Mouse (Mus musculus) megakaryocyte, adult 5-6 weeks (primary cell): ENCODE data around the gene Mapk8ip1. TPM values are rescaled to one million over a fixed set of nuclear protein-coding genes. Genes with fewer than 3 reads are reported as not detected.
A peak's percentile ranks its signal among the peaks of the same experiment; 100 is the strongest.
"Not testable (repeated sequence)": the region's sequence is repeated elsewhere in the genome, so short reads cannot be mapped to it uniquely, and the experiment has no call there.

Source experiments
- ATAC-seq: 2 replicates; pipeline ENCODE4 v1.8.0; 2016; ENCODE audit warnings: mild to moderate bottlenecking, inconsistent platforms; ENCODE audit not compliant: poor library complexity, severe bottlenecking
- total RNA-seq, 2 experiments: library from RNA; stranded (forward) in 1 of 2; stranded (reverse) in 1 of 2; fragments of 153-499, 151-499 nt in 1 of 2; fragments of 221-1000, 200-1000 nt in 1 of 2; gene quantifications; 2 replicates each; pipeline versions ENCODE4 v1.2.3 to v1.2.4; 2015 to 2017

Mapk8ip1 gene
- total RNA-seq, 2 experiments from 2014 or later, result 0.04 TPM; not detected in 1

DNA sequence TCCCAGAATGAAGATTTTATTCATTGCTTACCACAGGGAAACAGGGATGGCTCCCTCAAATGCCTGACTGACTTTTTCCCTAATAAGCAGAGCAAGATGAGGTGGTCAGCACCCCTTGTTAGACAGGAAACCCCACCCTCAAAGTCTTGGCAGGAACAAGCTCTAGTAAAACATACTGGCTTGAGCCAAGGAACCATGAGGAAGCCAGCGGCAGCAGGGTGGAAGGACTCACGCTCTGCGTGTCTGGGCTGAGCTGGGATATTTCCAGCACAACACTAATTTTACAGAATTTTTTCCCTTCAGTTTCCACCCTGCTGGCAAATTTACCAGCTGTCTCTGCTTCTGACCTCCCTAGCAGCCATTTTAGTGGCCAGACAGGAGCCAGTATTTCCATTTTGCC, 25.4 kb upstream of the Mapk8ip1 start:
- no peak for ATAC-seq

DNA sequence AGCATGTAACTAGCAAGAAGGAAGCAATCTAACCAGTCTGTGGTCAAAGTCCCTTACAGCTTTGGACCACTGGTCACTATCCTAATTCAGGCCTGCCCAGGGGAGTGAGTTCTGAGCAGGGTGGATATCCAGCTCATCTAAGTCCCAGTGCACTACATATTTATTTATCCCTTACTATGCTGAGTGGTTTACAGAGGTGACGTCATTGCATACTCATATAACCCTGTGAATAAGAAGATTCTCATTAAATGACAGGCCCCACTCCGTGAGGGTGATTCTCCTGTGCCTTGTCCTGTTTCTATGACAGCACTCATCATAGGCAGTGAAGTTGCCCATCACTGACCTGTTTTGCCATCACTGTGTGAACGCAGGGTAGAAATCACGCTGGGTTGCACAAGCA, 24.3 kb upstream of the Mapk8ip1 start:
- no peak for ATAC-seq

DNA sequence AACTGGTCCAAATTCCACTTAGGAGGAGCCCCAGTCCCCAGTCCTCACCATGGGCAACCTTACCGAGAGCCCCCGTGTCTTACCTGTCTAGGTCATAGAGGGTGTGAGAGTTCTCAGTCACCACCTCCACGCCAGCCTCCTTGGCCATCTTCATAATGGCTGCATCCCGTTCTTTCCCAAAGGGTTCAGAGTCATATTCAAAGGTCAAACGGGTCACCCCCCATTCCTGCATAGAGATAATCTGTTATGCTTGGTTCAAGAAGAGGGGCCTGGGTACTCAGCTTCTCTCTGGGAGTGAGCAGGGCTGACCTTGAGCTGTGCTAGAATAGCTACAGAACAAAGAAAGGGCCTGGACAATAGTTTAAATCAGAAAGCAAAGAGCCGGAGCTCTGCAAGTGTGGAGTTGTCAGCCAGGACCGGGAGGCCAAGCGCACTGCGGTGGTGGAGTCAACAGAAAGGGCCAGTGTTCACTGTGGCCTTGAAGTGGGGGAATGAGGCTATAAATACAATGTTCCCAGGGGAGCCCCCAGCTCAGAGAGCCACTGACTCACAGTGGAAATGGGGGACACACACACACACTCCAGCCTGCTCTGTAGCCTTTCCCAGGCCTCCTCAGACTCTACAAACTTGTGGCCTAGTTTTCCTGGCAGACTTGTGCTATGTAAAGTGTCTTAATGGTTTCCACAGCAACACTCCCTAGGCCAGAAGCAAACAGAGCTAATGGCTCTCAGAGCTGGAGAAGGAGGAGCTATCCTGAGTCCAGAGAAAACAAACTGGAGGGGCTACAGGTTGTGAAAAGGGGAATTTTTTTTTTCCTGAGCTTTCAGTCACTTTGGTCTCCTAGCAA, 23.6 kb upstream of the Mapk8ip1 start:
- ATAC-seq, result no peak

DNA sequence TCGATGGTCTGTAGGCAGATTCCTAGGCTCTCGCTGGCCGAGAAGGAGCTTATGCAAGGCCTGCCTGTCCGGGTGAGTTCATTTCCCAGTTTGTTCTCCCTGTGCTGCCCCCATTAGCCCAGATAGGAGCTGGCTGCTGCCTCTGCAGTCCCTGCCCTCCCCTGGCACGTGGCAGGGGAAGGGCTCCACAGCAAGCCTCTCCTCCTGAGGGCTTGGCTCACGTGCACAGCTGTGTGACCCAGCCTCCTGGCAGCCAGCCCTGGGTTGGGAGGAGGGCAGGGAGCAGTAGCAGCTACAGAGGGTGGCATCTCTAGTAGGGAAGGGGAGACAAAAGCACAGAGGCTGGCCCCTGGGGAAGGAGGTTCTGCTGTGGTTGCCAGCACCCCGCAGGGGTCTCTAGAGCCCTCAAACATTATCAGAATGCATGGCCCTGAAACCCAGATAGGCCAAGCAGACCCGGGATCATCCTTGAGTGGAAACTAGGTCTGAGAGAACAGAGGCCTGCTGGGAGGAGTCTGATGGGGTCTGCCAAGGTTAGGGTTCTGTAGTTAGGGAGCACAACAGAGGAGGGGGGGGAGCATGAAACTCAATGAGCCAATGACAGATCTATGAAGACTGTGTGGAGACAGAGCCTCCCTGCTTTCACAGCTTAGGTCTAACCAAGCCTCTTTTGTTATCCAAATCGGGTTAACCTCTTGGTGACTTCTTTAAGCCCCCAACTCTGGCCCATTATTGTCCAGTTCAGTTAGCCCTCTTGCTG, 22.8 kb upstream of the Mapk8ip1 start:
- ATAC-seq, result no peak

DNA sequence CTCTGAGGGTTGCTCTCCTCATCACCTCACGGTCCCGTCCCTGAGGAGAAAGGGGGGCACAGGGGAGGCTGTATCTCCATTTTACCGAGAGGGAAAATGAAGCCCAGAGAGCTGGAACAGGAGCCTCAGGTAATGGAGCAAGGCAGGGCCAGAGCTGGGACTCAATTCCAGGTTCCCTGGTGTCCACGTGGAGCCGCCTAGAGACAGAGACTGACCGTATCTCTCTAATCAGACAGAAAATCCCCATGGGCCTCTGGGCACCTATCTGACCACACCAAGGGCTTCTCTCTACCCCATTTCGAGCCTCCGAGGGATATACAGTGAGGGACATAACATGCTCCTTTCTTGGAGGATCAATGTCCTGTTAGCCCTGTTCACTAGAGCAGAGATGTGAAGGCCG, 22.1 kb upstream of the Mapk8ip1 start:
- no peak for ATAC-seq

DNA sequence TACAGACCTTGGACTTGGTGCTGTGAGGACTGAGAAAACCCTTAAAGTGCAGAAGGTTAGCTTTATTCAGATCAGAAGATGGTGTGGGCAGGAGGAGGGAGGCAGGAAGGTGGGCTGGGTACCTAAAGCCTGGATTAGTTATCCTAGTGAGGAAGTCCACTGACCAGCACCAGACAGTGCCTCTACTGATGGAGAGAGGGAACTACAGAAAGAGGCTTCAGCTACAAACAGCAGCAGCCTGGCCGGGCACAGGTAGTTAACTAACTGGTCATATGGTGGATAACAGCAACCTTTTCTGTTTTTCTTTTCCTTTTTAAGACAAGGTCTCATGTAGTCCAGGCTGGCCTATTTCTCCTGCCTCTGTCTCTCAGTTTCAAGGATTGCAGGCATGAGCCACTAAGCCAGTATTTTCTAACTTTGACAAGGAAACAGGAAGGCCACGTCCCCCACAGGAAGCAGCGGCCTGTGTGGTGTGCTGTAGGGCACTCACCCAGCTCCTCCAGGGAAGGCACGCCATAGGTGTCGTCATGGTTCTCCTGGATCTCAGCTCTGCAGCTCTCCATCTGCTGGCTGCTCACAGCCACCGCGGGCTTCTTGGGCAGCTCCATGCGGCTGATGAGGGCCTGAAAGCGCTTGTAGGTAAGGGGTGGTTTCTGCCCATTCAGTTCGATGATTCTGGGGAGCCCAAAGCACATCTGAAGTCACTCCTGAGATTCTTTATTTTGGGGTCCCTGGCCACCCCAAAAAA, 21.5 kb upstream of the Mapk8ip1 start:
- ATAC-seq, result peak; percentile 88

DNA sequence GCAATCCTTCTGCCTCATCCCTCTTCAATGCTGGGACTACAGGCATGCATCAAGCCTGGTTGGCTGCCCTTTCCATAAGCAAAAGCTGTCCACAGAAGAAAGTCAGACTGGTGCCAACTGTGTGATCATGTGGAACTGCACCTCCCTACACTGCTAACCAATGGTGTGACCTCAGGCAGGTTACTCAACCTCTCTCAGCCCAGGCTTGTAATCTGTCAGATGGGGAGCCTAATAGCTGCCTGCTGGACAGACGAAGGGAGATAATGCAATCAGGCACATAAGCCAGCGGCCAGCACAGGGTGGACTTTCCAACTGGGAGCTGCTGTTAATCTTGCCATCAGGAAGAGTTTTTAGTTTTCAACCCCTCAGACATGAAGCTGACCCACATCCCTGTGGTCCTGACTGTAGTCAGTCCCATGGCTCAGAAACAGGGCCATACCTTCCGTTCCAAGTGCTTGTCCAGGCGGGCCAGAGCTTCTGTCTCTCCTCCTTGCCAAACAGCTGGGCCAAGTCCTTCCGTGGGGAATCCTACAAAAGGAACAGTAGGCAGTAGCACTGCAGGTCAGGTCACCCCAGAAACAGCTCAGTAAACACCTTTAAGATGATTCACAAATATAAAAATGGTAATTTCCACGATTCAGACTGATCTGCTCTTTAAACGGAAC, 20.8 kb upstream of the Mapk8ip1 start:
- ATAC-seq, result no peak

DNA sequence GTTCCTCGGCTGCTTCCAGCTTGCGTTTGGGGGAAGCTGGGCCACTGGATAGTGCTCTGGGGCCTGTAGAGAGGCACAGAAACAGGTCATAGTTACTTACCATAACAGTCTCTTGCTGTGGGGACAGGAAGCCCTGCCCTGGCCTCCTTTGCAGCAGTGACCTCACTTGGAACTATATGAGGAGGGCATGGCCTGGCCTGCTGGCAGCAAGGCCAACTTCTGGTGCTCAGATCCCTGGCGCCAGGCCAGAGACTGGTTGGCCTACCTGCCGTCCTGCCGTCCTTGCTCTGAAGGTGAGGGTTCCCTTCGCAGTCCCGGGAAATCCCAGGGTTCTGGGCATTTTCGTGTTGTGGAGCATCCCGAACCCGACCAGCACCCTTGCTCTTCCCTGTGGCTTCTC, 10.6 kb upstream of the Mapk8ip1 start:
- no peak for ATAC-seq

DNA sequence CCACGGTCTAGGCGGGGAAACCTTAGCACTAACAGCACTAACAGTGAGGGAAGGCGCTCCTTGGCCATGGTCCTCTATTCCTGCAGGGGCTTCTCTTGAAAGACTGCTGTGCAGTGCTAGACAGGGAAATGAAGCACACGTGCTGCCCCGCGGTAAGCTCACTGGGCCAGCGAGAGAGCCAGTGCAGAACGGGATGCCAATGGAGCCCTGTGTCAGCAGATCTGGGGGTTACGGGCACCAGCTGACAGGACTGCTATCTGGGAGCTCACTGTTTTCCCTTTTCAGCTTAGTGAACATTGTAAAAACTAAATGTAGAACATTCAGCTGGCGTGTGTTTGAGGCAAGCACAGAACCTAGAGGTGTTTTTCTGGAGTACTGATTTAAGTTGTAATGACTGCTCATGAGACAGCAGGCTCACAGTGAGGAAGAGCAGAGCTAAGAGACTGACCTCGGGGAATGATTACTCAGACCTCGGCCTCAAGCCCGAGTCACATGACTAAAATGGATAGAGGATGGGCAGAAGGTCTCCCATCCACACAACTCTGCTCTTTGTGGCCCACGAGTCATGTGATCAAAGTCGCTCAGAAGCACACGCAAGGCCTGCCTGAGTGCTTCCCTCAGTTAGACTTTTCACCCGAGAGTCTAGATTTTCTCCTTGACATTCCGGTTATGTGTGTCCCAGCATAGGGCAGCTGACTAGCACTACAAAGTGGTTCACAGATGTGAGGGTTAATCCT, 7.4 kb upstream of the Mapk8ip1 start:
- no peak for ATAC-seq

DNA sequence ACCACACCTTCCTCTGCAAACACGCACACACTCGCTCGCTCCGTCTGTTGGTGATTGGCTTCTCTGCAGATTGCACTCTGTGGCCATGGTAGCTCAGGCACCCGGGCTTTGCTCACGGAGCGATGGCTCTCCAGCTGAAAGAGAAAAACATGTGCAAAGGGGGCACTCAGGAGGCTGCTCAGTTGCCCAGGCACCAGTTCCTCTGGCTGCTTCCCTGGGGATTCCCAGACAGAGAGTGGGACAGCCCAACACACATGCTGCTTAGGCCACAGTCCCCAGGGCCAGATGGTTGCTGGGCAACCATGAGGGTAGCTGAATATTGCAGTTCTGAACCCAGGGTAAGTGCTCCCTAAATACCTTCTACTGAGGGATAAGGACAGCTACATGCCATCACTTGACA, 4.6 kb upstream of the Mapk8ip1 start:
- ATAC-seq, result no peak

DNA sequence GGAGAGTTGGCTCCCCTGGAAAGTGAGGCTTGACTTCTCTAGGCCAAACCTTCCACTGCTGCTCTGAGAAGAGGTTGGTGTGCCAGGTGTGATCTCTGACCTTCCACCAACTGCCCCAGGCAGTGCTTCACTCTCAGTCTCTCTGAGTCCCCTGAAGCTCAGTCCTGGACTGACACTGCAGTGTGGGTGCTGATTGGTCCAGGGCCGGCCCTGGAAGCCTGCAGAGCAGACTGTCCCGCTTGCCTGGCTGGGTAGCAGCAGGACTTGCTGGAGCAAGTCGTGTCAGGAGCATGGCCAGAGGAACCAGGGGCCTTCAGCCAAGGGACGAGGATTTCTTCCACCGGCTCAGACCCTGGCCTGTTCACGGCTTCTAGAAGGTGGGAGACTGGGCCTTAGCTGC, 3.7 kb upstream of the Mapk8ip1 start:
- ATAC-seq, result no peak

DNA sequence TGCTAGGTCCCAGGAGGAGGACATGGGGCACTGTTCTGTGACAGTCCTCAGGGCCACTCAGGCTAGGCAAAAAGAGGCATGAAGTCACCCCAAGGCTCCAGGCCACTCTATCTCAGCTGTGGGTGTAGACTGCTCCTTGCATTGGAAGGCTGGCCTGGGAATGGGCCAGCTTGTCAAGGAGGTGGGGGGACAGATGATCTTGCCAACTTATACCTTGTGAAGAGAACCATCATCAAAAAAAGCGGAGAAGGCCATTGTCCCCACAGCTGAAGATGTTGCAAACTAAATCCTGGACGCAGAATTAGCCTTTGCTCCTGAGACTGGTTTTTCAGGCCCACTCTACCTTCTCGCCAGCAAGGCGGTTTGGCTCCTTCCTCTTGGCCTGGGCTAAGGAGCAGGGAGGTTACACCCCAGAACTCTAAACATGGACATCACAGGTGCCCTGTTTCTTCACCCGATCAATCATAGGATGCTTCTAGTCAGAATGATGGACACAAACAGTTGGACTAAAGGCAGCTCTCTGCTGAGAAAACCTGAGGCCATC, 2.8 kb upstream of the Mapk8ip1 start:
- ATAC-seq, result no peak

DNA sequence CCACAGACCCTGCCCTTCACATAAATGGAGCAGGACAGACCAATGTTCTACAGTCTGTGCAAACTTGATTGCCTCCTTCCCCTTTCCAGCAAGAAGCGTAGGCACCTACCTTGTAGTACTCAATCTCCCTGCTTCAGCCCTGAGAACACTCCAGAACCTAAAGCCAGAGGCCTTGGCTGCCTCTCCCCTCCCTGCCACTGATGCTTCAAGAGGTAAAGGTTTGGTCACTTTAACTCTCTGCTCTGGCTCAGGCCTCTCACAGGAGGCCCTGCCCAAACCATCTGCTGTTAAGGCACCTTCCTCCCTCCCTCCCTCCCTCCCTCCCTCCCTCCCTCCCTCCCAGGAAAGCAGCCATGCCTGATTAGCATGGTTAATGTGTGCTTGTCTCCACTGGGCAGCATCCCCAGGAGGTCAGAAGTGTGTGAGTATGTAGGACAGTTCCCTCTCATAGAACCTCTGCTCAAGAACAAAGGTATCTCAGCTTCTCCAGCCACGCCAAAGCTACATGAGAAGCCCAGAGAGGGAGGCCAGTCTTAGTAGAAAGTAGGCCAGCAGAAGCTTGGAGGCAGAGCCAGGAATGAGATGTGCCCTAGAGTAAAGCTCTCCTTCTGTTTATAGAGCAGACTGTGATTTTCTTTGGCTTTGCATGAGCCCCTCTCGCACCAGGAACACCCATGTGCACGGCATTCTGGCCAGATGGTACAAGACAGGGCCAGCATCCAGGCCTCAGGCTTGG, 1.7 kb upstream of the Mapk8ip1 start:
- no peak for ATAC-seq

DNA sequence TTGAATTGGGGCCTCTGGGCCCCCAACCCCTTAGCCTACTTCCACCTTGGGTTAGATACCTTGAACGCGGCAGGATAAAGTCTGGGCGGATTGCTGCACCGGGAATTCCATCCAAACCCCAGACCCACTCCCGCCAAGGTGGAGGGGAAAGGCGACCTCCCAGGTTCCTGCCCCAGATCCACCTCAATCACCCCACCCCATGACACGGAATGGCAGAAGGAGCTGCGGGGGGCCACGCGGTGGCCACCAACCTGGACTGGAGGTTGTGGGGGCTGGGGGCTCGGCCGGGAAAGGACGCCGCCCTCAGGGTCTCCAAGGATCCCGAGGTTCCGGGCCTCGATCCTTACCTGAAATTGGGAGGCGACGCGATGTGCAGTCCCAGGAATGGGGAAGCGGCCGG, 381 bp downstream of the Mapk8ip1 start:
- ATAC-seq, result no peak

DNA sequence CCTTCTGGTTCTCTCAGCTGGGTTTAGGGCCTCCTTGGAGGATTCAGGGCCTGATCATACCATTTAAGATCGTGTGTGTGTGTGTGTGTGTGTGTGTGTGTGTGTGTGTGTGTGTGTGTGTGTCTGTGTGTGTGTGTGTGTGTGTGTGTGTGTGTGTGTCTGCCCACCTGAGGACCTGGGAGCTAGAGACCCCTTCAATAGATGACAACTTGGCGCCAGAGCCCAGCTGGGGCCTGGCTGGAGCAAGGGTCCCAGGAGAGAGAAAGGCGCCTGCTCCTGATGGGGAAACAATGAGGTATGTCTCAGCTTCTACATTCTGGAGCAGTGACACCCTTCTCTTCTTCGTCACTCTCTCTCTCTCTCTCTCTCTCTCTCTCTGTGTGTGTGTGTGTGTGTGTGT, 1.2 kb downstream of the Mapk8ip1 start:
- not testable (repeated sequence) for ATAC-seq

DNA sequence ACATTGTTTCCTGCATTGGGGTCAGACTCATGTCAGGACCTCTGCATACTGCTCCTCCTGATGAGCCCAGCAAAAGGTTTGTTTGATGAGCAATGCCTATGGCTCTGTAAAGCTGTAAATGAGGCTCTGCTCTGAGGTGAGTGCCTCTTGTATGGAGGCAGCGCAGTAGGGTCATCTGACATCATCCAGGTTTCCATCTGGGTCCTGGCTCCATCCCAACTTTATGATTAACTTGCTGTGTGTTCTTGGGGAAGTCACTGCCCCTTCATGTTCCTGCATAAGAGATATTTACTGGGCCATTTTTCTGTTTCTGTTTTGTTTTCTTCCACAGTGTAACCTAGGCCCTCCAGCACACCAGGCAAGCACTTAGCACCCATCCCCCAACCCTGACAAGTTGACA, 3.6 kb downstream of the Mapk8ip1 start:
- no peak for ATAC-seq

DNA sequence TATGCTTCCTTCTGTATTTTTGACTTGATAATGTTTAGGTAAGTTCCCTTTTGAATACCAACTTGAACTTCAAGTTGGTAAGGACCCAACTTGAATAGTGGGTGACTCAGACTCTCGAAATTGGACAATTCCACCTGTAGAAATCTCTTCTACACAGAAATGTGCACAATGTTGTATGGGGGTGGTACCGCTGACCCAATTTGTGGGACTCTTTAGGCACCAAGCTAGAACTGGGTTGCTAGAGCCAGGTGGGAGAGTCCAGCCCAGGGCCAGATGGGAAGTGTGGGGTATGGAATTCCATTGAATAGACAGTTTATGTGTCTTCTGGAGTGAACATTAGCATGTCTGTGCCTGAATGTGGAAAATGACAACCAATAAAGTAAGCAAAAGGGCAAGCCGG, 5.5 kb downstream of the Mapk8ip1 start:
- no peak for ATAC-seq

DNA sequence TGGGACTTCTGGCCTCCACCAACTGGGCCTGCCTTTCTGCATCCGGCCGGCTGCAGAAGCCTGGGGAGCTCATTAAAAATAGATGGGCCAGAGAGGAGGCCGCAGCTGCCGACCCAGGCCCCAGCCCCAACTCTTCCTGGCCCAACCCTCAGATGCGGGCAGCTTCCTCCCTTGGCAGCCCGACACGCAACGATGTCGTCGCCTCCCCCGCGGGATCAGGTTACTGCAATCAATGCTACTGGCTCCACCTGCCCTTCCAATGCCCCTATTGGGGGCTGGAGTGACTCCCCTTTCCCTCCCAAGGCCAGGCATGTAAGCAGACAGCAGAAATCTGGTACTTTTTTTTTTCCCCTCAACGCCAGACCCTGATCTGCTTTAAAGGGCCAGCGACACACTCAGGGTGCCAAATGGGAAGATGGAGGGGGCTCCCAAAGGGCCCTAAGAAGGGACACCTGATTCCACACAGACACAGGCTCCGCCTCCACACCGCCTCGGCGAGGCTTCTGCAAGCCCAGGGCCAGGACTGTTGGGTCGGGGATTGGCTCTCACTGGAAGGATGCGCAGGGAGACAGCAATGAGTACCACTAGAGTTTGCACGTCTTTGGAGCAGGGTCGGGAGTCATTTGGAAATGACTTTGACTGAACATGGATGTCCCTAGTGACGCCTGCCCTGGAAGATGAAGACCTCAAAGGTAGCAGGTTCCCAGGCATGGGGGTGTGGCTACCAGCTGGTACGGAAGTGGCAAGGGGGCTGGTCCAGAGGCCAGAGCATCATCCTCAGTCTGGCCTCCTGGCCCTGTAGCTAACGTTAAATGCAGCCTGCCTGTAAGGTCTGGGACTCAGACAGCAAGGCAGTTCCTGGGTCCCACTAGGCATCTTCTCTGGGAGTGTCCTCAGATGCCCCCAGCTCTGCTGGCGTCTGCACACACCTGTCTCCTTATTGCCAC, 8.5 kb downstream of the Mapk8ip1 start:
- no peak for ATAC-seq
